Mouse (Mus musculus) kidney, adult 9 months (tissue): Measurements from ENCODE around the gene Atp6v1c2.

Experiments
- DNase-seq: peaks from one replicate; pipeline ENCODE4 v3.0.0; 2022

Gene Atp6v1c2

GRCm38 (mm10) chr12:17324549-17325470 is 4.3 kb downstream of the Atp6v1c2 start:
- peak; percentile 55 for DNase-seq

- DNase-seq: peak; percentile 6
Observed at GRCm38 (mm10) chr12:17318453-17318852, 10.7 kb downstream of the Atp6v1c2 start.

GRCm38 (mm10) chr12:17317970-17318369 is 11.2 kb downstream of the Atp6v1c2 start:
- DNase-seq: no peak

GRCm38 (mm10) chr12:17316096-17316495 is 13.1 kb downstream of the Atp6v1c2 start:
- DNase-seq: no peak

- DNase-seq: no peak
Observed at GRCm38 (mm10) chr12:17310852-17311839, 18.0 kb downstream of the Atp6v1c2 start.

GRCm38 (mm10) chr12:17308246-17308645 is 20.9 kb downstream of the Atp6v1c2 start:
- no peak for DNase-seq

GRCm38 (mm10) chr12:17305445-17305844 is 23.7 kb downstream of the Atp6v1c2 start:
- no peak for DNase-seq

GRCm38 (mm10) chr12:17299902-17300301 is 29.3 kb downstream of the Atp6v1c2 start:
- DNase-seq: no peak

- no peak for DNase-seq
Observed at GRCm38 (mm10) chr12:17296899-17297298, 32.3 kb downstream of the Atp6v1c2 start.

GRCm38 (mm10) chr12:17290569-17290968 is 38.6 kb downstream of the Atp6v1c2 start:
- DNase-seq: no peak

GRCm38 (mm10) chr12:17289913-17290312 is 39.2 kb downstream of the Atp6v1c2 start:
- DNase-seq: no peak

- no peak for DNase-seq
Observed at GRCm38 (mm10) chr12:17289060-17289459, 40.1 kb downstream of the Atp6v1c2 start.

- no peak for DNase-seq
Observed at GRCm38 (mm10) chr12:17288496-17288895, 40.7 kb downstream of the Atp6v1c2 start.

- DNase-seq: no peak
Observed at GRCm38 (mm10) chr12:17273841-17274240, 55.3 kb downstream of the Atp6v1c2 start.

- peak; percentile 29 for DNase-seq
Observed at GRCm38 (mm10) chr12:17271272-17271671, 57.9 kb downstream of the Atp6v1c2 start.

GRCm38 (mm10) chr12:17267316-17267715 is 61.8 kb downstream of the Atp6v1c2 start:
- no peak for DNase-seq

- DNase-seq: no peak
Observed at GRCm38 (mm10) chr12:17266673-17266990, 62.5 kb downstream of the Atp6v1c2 start.

GRCm38 (mm10) chr12:17265971-17266672 is 63.0 kb downstream of the Atp6v1c2 start, which contains the start of gene Pdia6:
Gene Pdia6, plus strand, starts transcription at chr12:17266545.
- peak; percentile 93 for DNase-seq

- DNase-seq: no peak
Observed at GRCm38 (mm10) chr12:17264826-17265225, 64.3 kb downstream of the Atp6v1c2 start.

GRCm38 (mm10) chr12:17263881-17264280 is 65.3 kb downstream of the Atp6v1c2 start:
- DNase-seq: no peak

- no peak for DNase-seq
Observed at GRCm38 (mm10) chr12:17261005-17261404, 68.2 kb downstream of the Atp6v1c2 start.

GRCm38 (mm10) chr12:17258431-17258830 is 70.7 kb downstream of the Atp6v1c2 start:
- DNase-seq: peak; percentile 17

GRCm38 (mm10) chr12:17256905-17257304 is 72.3 kb downstream of the Atp6v1c2 start:
- DNase-seq: peak; percentile 56
